Mouse (Mus musculus) midbrain, embryonic 16.5 days (tissue): ENCODE measurements around the gene Tgm2. TPM values are rescaled to one million over a fixed set of nuclear protein-coding genes. Genes with fewer than 3 reads are reported as not detected.

Experiments
- ATAC-seq: fragments of 200-750 bp; cut with Nextera tagmentation; 2 replicates; pipeline ENCODE4 v1.8.0; 2017; ENCODE audit warnings: moderate TSS enrichment
- H3K27ac ChIP-seq: fragments of 300-500 bp; sonication (generic); 2 replicates; pipeline ENCODE4 v1.5.1; 2014; ENCODE audit warnings: mild to moderate bottlenecking, low read length, mixed read lengths
- H3K27me3 ChIP-seq: fragments of 300-500 bp; sonication (generic); 2 replicates; pipeline ENCODE4 v1.6.1; 2014; ENCODE audit warnings: low read depth, low read length, mixed read lengths; ENCODE audit not compliant: control insufficient read depth, insufficient read depth
- H3K36me3 ChIP-seq: fragments of 300-500 bp; sonication (generic); 2 replicates; pipeline ENCODE4 v1.6.1; 2014; ENCODE audit warnings: mild to moderate bottlenecking, low read length, moderate library complexity, mixed read lengths; ENCODE audit not compliant: control insufficient read depth, insufficient read depth
- H3K4me1 ChIP-seq: fragments of 300-500 bp; sonication (generic); 2 replicates; pipeline ENCODE4 v1.6.1; 2014; ENCODE audit warnings: mild to moderate bottlenecking, low read length, mixed read lengths; ENCODE audit not compliant: control insufficient read depth, insufficient read depth
- H3K4me2 ChIP-seq: fragments of 300-500 bp; sonication (generic); 2 replicates; pipeline ENCODE4 v1.6.1; 2014; ENCODE audit warnings: mild to moderate bottlenecking, low read length, mixed read lengths
- H3K4me3 ChIP-seq: fragments of 300-500 bp; sonication (generic); 2 replicates; pipeline ENCODE4 v1.5.1; 2014; ENCODE audit warnings: low read depth, mild to moderate bottlenecking, low read length, moderate library complexity, mixed read lengths
- H3K9ac ChIP-seq: fragments of 300-500 bp; sonication (generic); 2 replicates; pipeline ENCODE4 v1.6.1; 2014; ENCODE audit warnings: low read depth, low read length, mixed read lengths
- H3K9me3 ChIP-seq: fragments of 300-500 bp; sonication (generic); replicated peaks from 2 replicates; pipeline ENCODE4 v1.6.1; 2014; ENCODE audit warnings: mild to moderate bottlenecking, low read length, mixed read lengths; ENCODE audit not compliant: control insufficient read depth, poor library complexity, severe bottlenecking
- WGBS: fragments of 180-500 bp; shearing (Covaris S2); extraction: QIAGEN DNeasy Blood & Tissue Kit; methylation state at CpG from one replicate; pipeline ENCODE4 v1.1.7; 2014; 5-methylcytosine and 5-hydroxymethylcytosine counted together
- polyA plus RNA-seq: library from polyadenylated mRNA; unstranded; fragments of >200 nt; fragmentation: Nextera tagmentation; extraction: Ambion mirVana; gene quantifications from 2 replicates; pipeline ENCODE4 v1.2.1, GENCODE M21; 2015

Gene Tgm2
- 7.0 and 7.1 TPM in 2 replicates for polyA plus RNA-seq

DNA sequence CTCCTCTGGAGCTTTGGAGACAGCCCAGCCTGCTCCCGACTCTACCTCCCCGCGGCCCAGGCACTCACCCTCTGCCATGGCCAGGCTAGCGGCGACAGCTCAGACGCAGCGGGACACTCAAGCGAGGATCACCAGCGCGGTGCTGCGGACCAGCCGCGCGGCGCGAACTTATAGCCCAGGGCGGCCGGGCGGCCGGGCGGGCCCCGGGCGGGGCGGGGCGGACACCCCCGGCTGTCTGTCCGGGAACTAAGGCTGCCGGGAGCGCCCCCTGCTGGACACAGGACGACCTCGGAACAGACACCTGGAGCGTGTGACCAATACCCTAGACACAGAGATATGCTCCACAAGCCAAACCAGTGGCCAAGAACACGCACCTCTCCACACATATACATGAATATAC, at the start of gene Tgm2:
TSS of gene Tgm2 (minus strand) at position 214 of the 400 bp plus-strand sequence.
- no peak for ATAC-seq
- peak within 1 kb of the TSS; percentile 51 for H3K4me2 ChIP-seq
- H3K9me3 ChIP-seq: no peaks in the 10 kb centered on the region; the same call in 1 of the 2 replicates
- WGBS: 1% methylated on average over 33 of the region's 33 CpGs
- peak within 1 kb of the TSS; percentile 24 for H3K4me3 ChIP-seq
- H3K9ac ChIP-seq: peak within 1 kb of the TSS; percentile 47; the same call in 1 of the 2 replicates
- H3K27me3 ChIP-seq: peaks cover 2% of the 10 kb centered on the region; the same call in 1 of the 2 replicates
- no peak within 1 kb of the TSS for H3K27ac ChIP-seq
- H3K4me1 ChIP-seq: peaks cover 3% of the 10 kb centered on the region; the same call in 1 of the 2 replicates
- no peaks in the 10 kb centered on the region for H3K36me3 ChIP-seq

DNA sequence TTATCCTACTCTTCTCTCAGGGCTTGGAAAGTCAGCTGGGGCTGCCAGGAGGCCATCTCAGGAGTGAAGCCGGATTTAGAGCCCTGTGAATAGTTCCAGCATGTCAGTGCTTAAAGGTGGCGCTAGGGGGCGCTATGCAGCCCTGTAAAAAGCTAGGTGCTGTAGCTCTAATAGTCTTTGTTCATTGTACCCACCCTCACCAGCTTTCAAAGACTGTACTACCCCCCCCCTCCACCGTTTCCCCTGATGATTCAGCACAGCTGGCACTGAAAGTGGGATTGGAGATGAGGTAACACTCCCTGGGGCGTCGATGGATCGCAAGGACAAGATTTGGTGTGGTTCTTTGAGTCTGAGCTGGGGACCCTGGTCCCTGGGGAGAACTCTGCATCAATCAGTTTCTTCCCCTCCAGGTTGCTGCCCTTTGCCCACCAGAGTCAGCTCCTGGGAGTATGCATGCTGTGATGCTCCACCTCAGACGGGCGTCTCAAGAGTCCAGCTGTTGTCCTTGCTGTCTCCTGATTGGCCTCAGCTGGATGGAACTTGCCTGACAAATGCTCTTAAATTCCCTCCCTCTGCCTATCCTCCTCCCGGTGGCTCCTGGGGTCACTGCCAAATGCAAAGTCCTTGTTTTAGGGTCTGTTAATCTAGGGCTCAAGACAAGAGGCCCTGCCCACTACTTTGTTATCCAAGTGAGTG, 48.9 kb upstream of the Tgm2 start:
- Histone ChIP-seq H3K9ac (no peak overlapping the region), H3K9me3 (no peaks in the 10 kb centered on the region), H3K4me2 (no peak overlapping the region), H3K27ac (peak overlapping the region; percentile 74), H3K36me3 (no peaks in the 10 kb centered on the region), H3K27me3 (no peaks in the 10 kb centered on the region), H3K4me1 (peaks cover 18% of the 10 kb centered on the region), H3K4me3 (no peak overlapping the region)
- no peak for ATAC-seq
- WGBS: 15% methylated on average over 10 of the region's 10 CpGs

DNA sequence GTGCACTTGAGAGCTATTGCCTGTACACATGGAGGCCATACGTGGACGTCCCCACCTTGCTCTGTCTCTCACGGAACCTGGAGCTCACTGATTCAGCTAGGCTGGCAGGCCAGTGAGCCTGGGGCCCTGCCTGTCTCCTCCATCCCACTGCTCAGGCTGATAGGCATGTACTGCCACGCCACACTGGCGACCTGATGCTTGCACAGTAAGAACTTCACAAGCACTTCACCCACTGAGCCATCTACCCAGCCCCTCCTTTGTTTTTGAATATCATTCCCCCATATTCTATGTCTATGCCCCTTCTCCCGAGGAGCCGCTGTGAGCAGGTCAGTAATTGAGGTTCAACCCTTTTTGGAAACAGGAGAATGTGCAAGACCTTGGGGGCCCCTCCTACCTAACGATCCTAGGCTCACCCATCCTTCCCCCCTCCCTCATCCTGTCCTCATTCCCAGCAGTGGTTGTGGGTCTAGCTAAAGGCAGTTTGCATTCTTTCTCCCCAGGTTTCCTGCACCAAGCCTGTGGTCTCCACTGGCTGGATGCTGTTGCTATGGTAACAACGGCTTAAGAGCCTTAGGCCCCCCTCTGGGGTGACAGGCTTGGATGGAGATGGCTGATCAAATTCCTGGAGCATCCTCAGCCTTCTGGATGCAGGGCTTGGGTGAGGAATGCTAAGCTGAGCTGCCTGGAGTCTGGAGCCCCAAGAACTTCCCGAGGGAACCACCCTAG, 47.5 kb upstream of the Tgm2 start:
- Histone ChIP-seq H3K9me3 (no peaks in the 10 kb centered on the region), H3K36me3 (no peaks in the 10 kb centered on the region), H3K4me3 (no peak overlapping the region), H3K9ac (no peak overlapping the region; the same call in 1 of the 2 replicates), H3K27ac (peak overlapping the region; percentile 74), H3K4me1 (peaks cover 18% of the 10 kb centered on the region), H3K27me3 (no peaks in the 10 kb centered on the region), H3K4me2 (no peak overlapping the region)
- ATAC-seq: peak; percentile 75
- 11% methylated on average over 10 of the region's 10 CpGs for WGBS

DNA sequence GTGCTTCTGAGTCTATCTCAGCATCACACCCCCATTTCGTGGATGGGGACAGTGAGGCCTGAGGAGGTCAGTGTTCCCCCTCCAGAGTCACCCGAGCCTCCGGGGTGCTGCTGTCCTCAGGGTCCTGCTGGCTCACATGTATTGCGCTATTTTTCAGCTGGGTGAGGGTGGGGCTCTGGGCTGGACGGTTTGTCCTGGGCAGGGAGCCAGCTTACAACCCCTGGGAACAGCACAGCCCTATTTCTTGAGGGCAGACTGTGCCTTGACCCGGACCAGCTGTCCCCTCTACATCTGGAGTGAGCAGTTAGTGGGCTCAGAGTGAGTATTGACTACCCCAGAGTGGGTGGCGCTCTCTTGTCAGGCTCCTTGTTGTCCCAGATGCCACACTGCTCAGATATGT, 44.9 kb upstream of the Tgm2 start:
- Histone ChIP-seq H3K4me3 (no peak overlapping the region), H3K27ac (no peak overlapping the region), H3K27me3 (no peaks in the 10 kb centered on the region), H3K9me3 (no peaks in the 10 kb centered on the region), H3K4me2 (no peak overlapping the region), H3K4me1 (peaks cover 18% of the 10 kb centered on the region), H3K36me3 (no peaks in the 10 kb centered on the region), H3K9ac (no peak overlapping the region)
- 78% methylated on average over 7 of the region's 7 CpGs for WGBS
- no peak for ATAC-seq

DNA sequence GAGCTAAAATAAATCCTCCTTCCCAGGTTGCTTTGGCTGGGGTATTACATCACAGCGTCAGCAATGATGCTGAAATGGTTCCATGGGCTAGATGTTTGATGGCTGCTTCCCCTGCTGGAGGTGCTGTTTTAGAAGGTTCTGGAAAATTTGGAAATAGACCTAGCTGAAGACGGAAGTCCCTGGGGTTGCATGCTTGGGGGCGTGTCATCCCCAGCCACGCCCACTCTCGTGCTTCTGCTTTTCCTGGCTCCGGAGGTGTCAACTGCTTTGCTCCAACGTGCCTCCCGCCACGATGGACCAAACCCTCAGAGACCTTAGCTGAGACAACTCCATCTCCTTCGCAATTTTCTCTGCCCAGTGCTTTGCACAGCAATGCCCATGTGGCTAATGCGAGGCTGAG, 43.2 kb upstream of the Tgm2 start:
- Histone ChIP-seq H3K9ac (no peak overlapping the region), H3K27me3 (no peaks in the 10 kb centered on the region), H3K9me3 (no peaks in the 10 kb centered on the region), H3K36me3 (no peaks in the 10 kb centered on the region), H3K4me1 (peaks cover 10% of the 10 kb centered on the region), H3K4me2 (no peak overlapping the region), H3K27ac (no peak overlapping the region), H3K4me3 (no peak overlapping the region)
- ATAC-seq: no peak
- WGBS: 84% methylated on average over 11 of the region's 11 CpGs

DNA sequence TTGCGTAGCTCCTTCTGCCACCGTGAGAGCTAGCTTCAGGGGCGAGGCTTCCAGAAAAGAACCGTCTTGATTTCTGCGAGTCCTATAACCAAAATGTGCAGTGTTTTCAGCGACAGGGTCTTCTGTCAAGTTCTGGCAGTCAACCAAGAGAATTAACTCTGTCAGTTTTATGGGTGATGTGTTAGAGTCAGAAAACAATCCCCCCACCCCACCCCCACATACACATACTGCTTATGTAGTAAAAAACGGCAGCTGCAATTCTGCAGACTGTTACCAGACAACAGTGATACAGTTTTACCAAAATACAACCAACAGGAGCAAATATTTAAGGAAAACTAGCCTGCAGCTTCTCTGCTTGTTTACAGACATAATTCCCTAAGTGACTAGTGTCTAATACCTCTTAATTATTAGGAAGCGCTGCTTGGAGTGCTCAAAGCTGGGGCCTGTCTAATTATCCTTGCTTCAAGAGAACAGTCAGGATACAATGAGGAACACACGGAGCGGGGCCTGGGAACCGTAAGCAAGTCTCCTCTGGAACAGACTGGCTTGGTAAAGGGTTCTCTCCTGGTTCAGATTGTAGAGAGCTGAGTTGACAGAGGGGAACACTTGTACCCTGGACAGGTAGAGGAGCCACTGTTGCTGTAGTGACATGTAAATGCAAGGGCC, 40.1 kb upstream of the Tgm2 start:
- Histone ChIP-seq H3K27ac (no peak overlapping the region), H3K9me3 (no peaks in the 10 kb centered on the region), H3K9ac (no peak overlapping the region), H3K36me3 (no peaks in the 10 kb centered on the region), H3K4me2 (no peak overlapping the region), H3K4me1 (peaks cover 6% of the 10 kb centered on the region; the same call in 1 of the 2 replicates), H3K27me3 (no peaks in the 10 kb centered on the region), H3K4me3 (no peak overlapping the region)
- ATAC-seq: no peak
- WGBS: 66% methylated on average over 11 of the region's 11 CpGs

DNA sequence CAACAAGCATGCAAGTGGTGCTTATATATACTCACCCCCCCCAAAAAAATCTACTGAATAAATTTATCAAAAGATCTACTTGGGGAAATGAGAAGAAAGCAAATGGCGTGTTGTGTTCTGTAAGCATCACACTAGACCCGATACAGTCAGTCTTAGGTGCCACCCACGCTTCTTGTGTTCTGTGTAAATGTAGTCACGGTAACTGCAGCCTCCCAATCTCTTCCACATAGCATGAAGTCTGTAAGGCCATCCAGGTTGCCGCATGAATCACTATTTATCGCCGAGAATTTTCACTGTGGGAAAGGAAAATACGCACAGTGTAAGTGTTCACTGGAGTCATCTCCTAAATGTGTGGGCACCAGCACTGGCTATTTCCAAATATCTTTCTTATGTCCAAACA, 37.0 kb upstream of the Tgm2 start:
- H3K27me3 ChIP-seq: no peaks in the 10 kb centered on the region
- no peaks in the 10 kb centered on the region for H3K9me3 ChIP-seq
- no peaks in the 10 kb centered on the region for H3K36me3 ChIP-seq
- no peak overlapping the region for H3K4me2 ChIP-seq
- H3K9ac ChIP-seq: no peak overlapping the region
- peaks cover 18% of the 10 kb centered on the region for H3K4me1 ChIP-seq
- H3K4me3 ChIP-seq: no peak overlapping the region
- 90% methylated on average over 8 of the region's 8 CpGs for WGBS
- H3K27ac ChIP-seq: no peak overlapping the region
- no peak for ATAC-seq

DNA sequence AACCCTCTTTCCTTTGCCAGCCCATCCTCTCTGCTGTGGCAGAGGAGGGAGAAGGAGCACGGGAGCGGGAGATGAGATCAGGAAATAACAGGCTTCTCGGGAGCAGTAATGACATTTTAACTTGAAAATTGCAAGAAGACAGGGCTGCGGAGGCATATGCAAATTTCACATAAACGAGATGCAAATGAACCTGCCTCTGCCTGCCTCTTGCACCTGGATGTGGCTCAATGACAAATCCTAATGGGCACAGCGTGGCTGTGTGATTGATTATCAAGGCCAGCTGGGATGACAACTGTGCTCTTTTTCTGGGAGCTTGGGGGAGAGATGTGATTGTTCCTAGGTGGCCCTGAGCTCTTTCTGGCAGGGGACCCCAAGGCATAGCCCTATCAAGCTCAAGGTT, 35.7 kb upstream of the Tgm2 start:
- Histone ChIP-seq H3K4me1 (peaks cover 24% of the 10 kb centered on the region), H3K9me3 (no peaks in the 10 kb centered on the region), H3K36me3 (no peaks in the 10 kb centered on the region), H3K27ac (peak overlapping the region; percentile 63), H3K27me3 (no peaks in the 10 kb centered on the region), H3K4me2 (no peak overlapping the region), H3K4me3 (no peak overlapping the region), H3K9ac (no peak overlapping the region)
- 0 out of 2 replicates have a peak, but pooled peaks have one; percentile 37 for ATAC-seq
- WGBS: 45% methylated on average over 6 of the region's 6 CpGs

DNA sequence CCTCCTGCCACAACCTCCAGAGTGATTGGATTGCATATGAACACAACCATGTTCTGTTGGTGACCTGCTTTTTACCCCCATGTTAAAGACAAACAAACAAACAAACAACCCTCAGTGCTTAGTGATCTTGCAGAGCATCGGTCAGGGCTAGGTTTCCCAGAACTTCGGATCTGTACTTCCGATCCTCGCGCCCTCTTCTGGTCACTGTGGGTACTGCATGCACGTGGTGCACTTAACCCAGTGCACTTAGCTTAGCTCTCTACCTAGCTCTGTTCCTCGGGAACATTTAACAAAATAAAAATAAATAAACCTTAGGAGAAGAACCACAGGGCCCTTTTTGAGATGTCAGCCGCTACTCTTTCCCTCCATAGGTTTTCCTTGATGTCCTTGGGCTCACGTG, 34.6 kb upstream of the Tgm2 start:
- Histone ChIP-seq H3K4me2 (no peak overlapping the region), H3K4me3 (no peak overlapping the region), H3K27ac (no peak overlapping the region), H3K27me3 (no peaks in the 10 kb centered on the region), H3K9ac (no peak overlapping the region), H3K9me3 (no peaks in the 10 kb centered on the region), H3K36me3 (no peaks in the 10 kb centered on the region), H3K4me1 (peaks cover 24% of the 10 kb centered on the region)
- 45% methylated on average over 9 of the region's 9 CpGs for WGBS
- no peak for ATAC-seq
